Mouse (Mus musculus) heart, adult 2 months (tissue): ENCODE results near the gene Prrg1.

Experiments
- CTCF ChIP-seq: fragments of 200-600 bp; IDR thresholded peaks from 2 replicates; pipeline ENCODE4 v1.8.1; 2022; ENCODE audit warnings: antibody characterized with exemption, mild to moderate bottlenecking, moderate library complexity
- EP300 ChIP-seq: fragments of 200-500 bp; IDR thresholded peaks from 2 replicates; pipeline ENCODE4 v1.6.1; 2011; ENCODE audit warnings: low read depth, low read length, control low read depth; ENCODE audit not compliant: insufficient read depth
- POLR2A ChIP-seq: fragments of 200-500 bp; IDR thresholded peaks from 2 replicates; pipeline ENCODE4 v1.6.1; 2011; ENCODE audit warnings: mild to moderate bottlenecking, low read depth, low read length, control low read depth; ENCODE audit not compliant: insufficient read depth

DNA sequence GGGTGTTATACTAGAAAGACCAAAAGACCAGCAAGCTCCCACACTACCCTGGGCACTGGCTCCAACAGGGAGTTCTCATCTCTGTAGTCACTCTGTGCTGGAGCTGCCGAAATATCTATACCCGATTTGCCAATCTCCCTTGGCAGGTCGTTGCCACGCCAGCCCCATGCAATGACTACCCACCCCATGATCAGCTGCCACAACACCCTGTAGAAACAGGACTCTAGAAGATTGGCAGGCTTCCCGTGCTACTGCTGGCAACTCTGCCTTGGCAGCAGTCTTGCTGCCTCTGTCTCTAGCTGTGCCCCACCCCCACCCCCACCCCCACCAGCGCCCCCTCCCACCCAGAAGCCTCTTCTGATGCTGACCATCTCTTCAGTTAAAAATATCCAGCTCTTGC, 149.3 kb downstream of the Prrg1 start:
- TF ChIP-seq EP300 (no peak), POLR2A (no peak), CTCF (no peak)
